Mouse (Mus musculus) kidney, adult 18-20 months (tissue): Measurements from ENCODE around the gene Fbl.
"Not testable (repeated sequence)": the region's sequence is repeated elsewhere in the genome, so short reads cannot be mapped to it uniquely, and the experiment has no call there.

ENCODE experiments used
- DNase-seq: peaks from one replicate; pipeline ENCODE4 v3.0.0; 2021

Gene Fbl

DNA sequence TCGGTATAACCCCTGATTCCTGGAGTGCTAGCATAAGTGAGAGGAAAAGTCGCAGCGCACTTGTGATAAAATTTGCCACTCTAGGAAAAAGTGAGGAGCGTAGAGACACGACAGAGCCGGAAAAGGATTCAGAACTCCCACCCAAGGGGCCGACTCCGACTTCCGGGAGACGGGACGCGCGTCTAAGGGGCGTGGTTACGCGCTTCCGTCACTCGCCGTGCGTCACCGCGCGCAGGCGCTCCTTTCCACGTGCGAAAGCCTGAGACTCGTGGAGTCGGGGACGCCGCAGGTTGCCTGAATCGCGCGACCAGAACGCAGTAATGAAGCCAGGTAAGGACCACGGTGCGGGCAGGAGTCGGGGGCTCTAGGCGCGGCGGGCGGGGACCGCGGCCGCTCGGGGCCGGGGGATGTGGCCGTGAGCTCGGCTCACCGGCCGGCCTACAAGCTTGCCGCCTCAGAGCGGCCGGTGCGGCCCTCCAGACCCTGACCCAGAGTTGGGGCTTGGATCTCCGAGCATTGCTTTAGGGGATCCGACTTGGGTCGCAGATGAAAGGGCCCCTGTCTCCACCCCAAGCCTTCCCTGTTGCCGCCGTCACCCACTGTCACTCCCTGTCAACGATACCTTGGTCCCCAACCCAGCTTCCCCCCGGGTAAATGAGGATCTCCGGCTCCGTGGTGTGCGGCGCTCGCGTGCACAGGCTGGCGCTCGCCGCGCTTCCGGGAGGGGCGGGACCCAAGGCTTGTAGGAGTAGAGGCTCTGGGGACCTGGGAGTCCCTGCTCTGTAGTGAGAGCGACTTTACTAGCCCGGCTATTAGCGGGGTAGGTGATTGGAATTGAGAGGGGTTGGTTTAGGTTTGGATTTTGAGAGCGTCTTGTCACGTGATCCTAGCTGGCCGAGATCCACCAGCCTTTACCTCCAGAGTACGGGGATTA, at the start of gene Fbl:
Fbl (plus strand) TSS at position 222 of the 934 bp plus-strand sequence.
- DNase-seq = peak; percentile 91

DNA sequence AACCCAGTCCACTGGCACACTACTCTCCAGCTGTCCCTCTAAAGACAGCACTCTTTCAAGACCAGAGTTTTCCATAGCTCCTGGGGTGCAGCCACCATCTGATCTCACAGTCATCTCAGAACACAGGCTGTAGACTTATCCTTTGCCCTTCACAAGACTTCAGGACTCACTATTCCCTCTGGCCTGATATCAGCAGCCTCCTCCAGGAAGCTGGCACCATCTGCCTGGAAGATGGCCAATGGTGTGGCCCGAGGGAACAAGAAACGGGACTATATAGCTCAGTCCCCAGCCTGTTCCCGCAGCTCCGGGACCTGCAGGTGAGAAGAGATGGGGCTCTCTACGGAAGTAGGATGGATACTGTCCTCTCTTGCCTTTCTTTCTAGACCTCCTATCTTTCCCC, 40.3 kb upstream of the Fbl start, which contains the start of gene 9530053A07Rik:
9530053A07Rik (plus strand) TSS at position 301 of the 400 bp plus-strand sequence.
- DNase-seq = no peak

GRCm38 (mm10) chr7:28137613-28138012, 31.9 kb upstream of the Fbl start:
- DNase-seq = peak; percentile 26

GRCm38 (mm10) chr7:28148263-28148662, 21.2 kb upstream of the Fbl start:
- DNase-seq = peak; percentile 63

- no peak for DNase-seq
These were observed 19.7 kb upstream of the Fbl start for GRCm38 (mm10) chr7:28149841-28150240.

DNA sequence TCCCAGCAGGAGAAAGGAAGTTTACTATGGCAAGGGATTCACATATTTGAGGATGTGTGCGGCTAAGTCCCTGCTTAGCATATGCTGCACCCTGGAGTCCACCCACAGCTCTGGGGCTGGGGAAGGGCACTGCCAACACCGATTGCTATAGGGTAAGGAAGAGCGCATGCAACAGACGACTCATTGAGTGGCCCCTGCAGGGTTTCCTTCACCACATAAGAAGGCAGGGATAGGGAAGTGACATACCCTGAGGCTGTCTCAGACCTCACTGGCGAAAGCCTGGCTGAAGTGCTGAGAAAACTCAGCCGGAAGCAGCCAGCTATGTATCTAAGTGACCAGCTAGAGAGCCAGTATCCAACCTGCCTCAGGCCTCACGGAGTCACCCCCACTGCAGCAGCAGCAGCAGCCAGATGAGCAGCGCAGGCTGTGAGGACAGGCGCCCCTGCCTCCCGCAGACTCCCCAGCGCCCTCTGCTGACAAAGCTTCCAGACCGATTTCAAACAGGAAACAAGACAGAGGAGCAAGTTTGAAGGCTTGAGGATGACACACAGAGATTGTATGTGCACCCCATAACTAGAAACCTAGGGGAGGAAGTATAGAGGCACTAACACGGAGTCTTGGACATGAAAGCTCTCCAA, 17.8 kb upstream of the Fbl start:
- peak; percentile 42 for DNase-seq

GRCm38 (mm10) chr7:28153595-28153994, 15.9 kb upstream of the Fbl start:
- DNase-seq = not testable (repeated sequence)

DNA sequence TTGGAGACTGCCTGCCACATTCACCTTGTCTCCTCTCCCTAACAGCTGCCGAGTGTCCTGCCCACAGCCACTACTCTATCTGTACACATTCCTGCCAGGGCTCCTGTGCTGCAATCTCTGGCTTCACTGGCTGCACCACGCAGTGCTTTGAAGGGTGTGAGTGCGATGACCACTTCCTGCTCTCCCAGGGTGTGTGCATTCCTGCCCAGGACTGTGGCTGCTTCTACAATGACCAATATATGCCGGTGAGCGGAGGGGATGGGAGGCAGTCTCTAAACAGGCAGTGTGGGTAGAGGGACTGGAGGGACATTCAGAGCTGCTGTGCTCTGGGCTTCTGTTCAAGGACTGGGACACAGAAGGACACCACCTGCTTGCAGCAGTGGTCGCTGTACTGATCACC, 10.2 kb upstream of the Fbl start:
- DNase-seq = no peak

GRCm38 (mm10) chr7:28159893-28160292, 9.6 kb upstream of the Fbl start:
- no peak for DNase-seq

DNA sequence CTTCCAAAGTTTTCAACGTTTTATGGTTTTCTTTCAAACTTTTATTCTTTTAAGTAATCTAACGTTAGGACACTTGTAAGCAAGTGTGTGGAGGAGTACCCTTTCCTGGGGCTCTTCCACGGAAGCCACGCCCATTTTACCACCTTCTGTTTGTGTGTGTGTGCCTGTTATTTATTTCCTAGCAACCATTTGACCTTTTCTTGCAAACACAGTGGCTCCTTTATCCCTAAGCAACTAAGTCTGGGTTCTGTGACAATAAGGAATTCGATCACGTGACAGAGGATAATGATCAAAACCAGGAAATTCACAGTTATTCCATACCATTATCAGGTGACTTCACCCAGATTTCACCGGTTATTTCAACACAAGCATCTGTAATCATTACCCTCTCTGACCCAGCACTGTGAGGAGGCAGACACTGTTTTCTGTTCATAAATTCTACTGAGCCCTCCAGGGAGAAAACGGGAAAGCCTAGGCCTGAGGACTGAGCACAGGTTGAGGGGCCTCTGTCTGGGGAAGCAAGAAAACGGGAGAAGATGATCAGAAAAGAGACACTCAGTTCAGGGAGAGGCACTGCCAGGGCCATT, 8.3 kb upstream of the Fbl start:
- DNase-seq = no peak

GRCm38 (mm10) chr7:28165406-28165805, 4.1 kb upstream of the Fbl start:
- DNase-seq = no peak

- DNase-seq = peak; percentile 70
These were observed 992 bp upstream of the Fbl start for GRCm38 (mm10) chr7:28168320-28169115.

GRCm38 (mm10) chr7:28175358-28175757, 5.8 kb downstream of the Fbl start:
- DNase-seq = no peak

- DNase-seq = peak; percentile 99
These were observed 9.7 kb downstream of the Fbl start, which contains the start of gene Dyrk1b for GRCm38 (mm10) chr7:28179228-28179627. Gene Dyrk1b (plus strand): TSS chr7:28179469.

DNA sequence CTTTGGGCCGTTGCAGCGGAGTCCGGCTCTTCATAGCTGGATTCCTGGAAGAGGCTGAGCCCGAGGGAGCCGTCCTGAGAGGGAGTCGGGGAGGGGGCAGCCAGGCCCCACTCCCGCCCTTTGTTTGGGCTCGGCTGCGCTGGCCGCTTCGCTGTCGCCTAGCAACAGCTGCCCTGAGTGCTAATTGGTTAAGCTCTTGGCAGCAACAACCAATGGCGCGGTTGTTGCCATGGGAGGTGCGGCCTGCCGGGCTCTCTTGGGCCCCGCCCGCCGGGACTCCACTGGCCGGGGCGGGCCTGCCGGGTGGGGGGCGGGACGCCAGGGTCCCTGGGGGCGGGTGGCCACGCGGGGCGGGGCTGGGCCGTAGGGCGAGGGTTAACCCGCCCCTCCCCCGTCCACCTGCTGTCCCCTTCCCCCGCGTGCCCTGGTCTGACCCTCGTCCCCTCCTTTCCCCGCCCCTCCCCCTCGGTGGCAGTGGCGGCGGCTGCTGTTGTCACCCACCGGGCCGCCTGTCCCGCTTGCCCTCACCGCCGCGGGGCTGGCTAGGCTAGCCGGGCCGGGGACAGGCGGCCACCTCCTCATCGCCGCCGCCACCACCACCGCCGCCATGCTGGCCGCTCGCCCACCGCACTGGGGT, 10.3 kb downstream of the Fbl start:
- DNase-seq = peak; percentile 94

DNA sequence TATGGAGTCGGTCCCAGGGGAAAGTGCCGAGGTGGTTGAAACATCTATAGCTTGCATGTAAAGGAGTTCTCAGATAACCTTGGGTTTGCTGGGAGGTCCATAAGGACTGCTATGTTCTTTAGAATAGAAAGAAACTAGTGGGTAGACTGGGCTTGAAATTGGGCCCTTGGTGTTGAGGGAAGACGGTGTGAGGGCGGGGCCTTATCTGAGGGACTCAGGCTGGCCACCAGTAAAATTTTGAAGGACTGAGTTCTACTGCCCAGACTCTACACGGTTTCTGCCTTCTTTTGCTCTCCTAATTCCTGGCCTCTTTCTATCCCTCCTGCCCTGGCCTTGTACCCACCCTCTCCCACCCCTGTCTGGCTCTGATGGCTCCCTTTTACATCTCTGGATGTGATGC, 11.4 kb downstream of the Fbl start:
- DNase-seq = no peak

DNA sequence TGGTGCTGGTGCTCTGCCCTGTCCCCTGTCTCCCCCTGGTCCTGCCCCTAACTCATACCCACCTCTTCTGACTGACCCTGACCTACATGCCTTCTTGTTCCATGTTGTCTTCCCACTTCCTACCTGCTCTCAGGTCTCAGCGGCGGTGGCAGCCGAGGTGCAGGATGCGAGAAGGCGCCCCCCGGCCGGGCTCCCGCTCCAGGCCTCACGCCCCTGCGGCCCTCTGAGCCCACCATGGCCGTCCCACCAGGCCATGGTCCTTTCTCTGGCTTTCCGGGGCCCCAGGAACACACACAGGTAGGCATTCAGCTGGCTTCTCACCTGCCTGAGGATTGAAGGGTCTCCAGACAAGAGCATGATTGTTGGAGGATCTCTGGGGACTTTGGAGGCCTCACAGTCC, 11.9 kb downstream of the Fbl start:
- no peak for DNase-seq

DNA sequence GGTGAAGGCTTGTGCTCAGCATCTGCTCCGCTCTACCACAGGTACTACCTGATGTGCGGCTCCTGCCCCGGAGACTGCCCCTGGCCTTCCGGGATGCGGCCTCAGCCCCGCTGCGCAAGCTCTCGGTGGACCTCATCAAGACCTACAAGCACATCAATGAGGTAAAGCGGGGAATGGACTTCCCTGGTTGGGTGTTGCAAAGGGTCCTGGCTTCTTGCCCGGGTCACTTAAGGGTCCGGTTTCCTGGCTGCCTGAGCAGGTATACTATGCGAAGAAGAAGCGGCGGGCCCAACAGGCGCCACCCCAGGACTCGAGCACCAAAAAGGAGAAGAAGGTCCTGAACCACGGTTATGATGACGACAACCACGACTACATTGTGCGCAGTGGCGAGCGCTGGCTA, 12.8 kb downstream of the Fbl start:
- DNase-seq = no peak

GRCm38 (mm10) chr7:28185884-28186283, 16.4 kb downstream of the Fbl start:
- no peak for DNase-seq

DNA sequence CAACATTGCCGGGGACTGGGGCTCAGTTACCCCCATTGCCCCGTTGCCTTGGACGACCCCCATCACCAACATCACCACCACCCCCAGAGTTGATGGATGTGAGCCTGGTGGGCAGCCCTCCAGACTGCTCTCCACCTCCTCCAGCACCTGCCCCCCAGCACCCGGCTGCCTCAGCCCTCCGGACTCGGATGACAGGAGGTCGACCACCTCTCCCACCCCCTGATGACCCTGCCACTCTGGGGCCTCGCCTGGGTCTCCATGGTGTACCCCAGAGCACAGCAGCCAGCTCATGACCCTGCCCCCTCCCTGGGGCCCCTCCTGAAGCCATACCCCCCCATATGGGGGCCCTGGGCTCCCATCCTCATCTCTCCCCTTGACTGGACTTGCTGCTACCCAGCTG, 17.1 kb downstream of the Fbl start:
- DNase-seq = no peak

- no peak for DNase-seq
These were observed 22.0 kb downstream of the Fbl start for GRCm38 (mm10) chr7:28191489-28191888.

DNA sequence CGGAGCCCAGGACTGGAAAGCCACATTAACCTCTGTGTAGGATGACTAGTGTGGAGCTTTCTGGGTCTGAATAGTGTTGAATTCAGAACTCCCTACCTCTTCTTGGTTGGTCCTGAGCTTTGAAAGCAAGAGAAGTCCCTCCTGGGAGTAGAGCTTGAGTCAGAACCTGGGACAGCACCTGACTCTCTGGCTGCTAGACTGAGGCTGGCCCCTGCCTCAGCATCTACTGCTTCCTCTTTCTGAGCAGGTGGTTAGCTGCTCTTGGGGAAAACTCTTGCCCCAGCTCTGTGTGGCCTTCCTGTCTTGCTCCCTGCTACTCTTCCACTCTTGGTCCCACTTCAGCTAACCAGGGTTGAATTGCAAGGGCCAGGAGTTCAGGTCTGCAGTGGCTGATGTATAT, 22.4 kb downstream of the Fbl start:
- DNase-seq = no peak
